Mouse (Mus musculus) liver, adult 2 months (tissue): Measurements from ENCODE around the gene Foxp1.

Experiments
- CTCF ChIP-seq: fragments of 200-500 bp; IDR thresholded peaks from 2 replicates; pipeline ENCODE4 v1.5.1; 2011; ENCODE audit warnings: low read depth, low read length, control low read depth
- POLR2A ChIP-seq: fragments of 200-500 bp; IDR thresholded peaks from 2 replicates; pipeline ENCODE4 v1.6.1; 2011; ENCODE audit warnings: low read length, control low read depth; ENCODE audit not compliant: insufficient read depth; ENCODE audit errors: extremely low read depth

DNA sequence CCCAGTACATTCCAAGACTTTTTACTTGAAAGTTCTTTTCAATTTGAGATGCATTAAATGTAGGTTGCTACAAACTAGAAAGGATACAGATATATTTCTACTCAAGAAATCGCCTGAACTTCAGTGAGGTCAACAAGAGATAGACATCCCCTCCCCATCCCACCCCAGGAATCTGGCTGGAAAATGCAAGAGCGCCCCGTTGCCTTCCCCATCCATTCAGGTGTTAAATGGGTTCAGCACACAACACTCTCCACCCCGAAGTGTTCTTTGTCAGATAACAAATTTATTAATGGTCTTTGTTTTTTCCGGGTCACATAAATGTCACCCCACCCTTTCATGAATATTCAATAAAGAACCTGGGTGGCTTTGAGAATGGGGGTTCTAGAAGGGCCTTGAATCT is 493.1 kb downstream of the Foxp1 start:
- TF ChIP-seq CTCF (no peak), POLR2A (no peak)
